In the genomic region with DNA sequence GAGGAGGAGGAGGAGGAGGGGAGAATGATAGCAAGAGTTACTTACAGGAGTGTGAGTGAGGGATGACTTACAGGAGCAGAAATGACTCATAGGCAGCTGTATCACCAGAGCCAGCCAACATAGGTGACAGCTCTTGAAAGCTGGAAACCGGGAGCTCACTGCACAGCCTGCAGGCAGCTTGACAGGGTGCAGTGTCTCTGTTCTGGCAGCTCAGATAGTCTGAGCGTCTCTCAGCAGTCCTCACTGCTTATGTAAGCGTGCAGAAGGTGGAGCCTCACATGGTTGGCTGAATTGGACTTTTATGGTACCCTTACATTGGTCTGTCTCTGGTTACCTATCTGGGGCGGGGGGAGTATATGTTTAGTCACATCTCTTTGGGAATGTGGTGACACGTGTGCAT, we compare ENCODE assay signal across 10 mouse cellular contexts. TPM values are rescaled to one million over a fixed set of nuclear protein-coding genes. Genes with fewer than 3 reads are reported as not detected.
DNase-seq lines count a peak whose midpoint lies in the region; ATAC-seq lines count a peak whose summit lies in the region.
"Had no signal": no experiment of that assay in that cellular context is flagged by ENCODE, and none has a peak within 500 bp of the region (broad histone marks: within the 10 kb centered on the region; RNA-seq: fewer than 3 reads in every experiment).

No protein-coding gene starts in this region.

- H3K4me3 ChIP-seq in lung, embryonic 16.5 days (ENCODE audit: low read length): no peak overlapping the region
- H3K4me3 ChIP-seq in heart, embryonic 10.5 days: no peak overlapping the region

- H3K4me2 ChIP-seq in lung, embryonic 16.5 days (ENCODE audit: low read depth, low read length): no peak overlapping the region

- H3K9me3 ChIP-seq in lung, embryonic 16.5 days (ENCODE audit: control insufficient read depth, low read length): no peaks in the 10 kb centered on the region
- H3K9me3 ChIP-seq in heart, embryonic 10.5 days: no peaks in the 10 kb centered on the region

- no peaks in the 10 kb centered on the region for H3K36me3 ChIP-seq in lung, embryonic 16.5 days (ENCODE audit: control insufficient read depth, insufficient read depth, low read length)
- H3K36me3 ChIP-seq in heart, embryonic 10.5 days: peaks cover 14% of the 10 kb centered on the region

- peak; percentile 50; the same call in 1 of the 2 replicates for ATAC-seq in lung, embryonic 16.5 days (ENCODE audit: low read depth)

- no peaks in the 10 kb centered on the region for H3K27me3 ChIP-seq in lung, embryonic 16.5 days (ENCODE audit: control insufficient read depth, insufficient read depth, low read depth, low read length)
- H3K27me3 ChIP-seq in heart, embryonic 10.5 days (ENCODE audit: insufficient read depth, poor library complexity, severe bottlenecking): no peaks in the 10 kb centered on the region

- no peak overlapping the region for H3K27ac ChIP-seq in lung, embryonic 16.5 days (ENCODE audit: low read length)
- H3K27ac ChIP-seq in heart, embryonic 10.5 days: no peak overlapping the region
- H3K27ac ChIP-seq: macrophage had no signal

- no peaks in the 10 kb centered on the region for H3K4me1 ChIP-seq in lung, embryonic 16.5 days (replicated peaks; ENCODE audit: control insufficient read depth, insufficient read depth, low read length)
- peaks cover 11% of the 10 kb centered on the region for H3K4me1 ChIP-seq in heart, embryonic 10.5 days

- WGBS in lung, embryonic 16.5 days: 27% methylated on average over 5 of the region's 5 CpGs
- WGBS in heart, embryonic 10.5 days: 35% methylated on average over 5 of the region's 5 CpGs

- no peak for DNase-seq in lung, postnatal 36 days
- DNase-seq in adrenal gland, postnatal 10 days: peak; percentile 22
- DNase-seq in kidney, postnatal 25 days: peak; percentile 24 to 60
- peak; percentile 9 for DNase-seq in retina, postnatal 1 day
- no peak for DNase-seq in heart, adult 8-10 months (ENCODE audit: low spot score)
- DNase-seq in heart, embryonic 10.5 days (ENCODE audit: low spot score): no peak
- no peak for DNase-seq in lung, postnatal 25 days (ENCODE audit: low spot score)
- DNase-seq: cerebellum, adult 2 months had no signal

- H3K9ac ChIP-seq in lung, embryonic 16.5 days (ENCODE audit: low read length): no peak overlapping the region

RNA-seq across cellular contexts. Expression of a gene that starts 6.8 kb away (rescaled TPM):
- polyA plus RNA-seq in lung, embryonic 16.5 days (2015; fragmentation: Nextera tagmentation; extraction: Ambion mirVana): 11.8 and 13.5 TPM in 2 replicates
- 10 to 100 TPM; 22.0 to 22.8 TPM for total RNA-seq in adrenal gland, postnatal 10 days (2021)
- 10 to 100 TPM; 10.0 to 13.9 (median 11.7) TPM for total RNA-seq in heart, adult 8-10 months (2022)
- 16.9 and 17.6 TPM in 2 replicates for polyA plus RNA-seq in heart, embryonic 10.5 days (2016; fragmentation: Nextera tagmentation; extraction: Ambion mirVana)

Comparison
In these comparisons a context has a peak if more than half of its experiments do, and no peak if none do; other contexts are left out.
1. DNase-seq: peak in adrenal gland, postnatal 10 days (single experiment), kidney, postnatal 25 days (2 of 2) and retina, postnatal 1 day (single experiment); none in lung, postnatal 36 days (single experiment), heart, adult 8-10 months (single experiment), heart, embryonic 10.5 days (single experiment) and lung, postnatal 25 days (single experiment).